Mouse (Mus musculus) embryonic facial prominence, embryonic 11.5 days (tissue): Measurements from ENCODE around the gene Bag6. TPM values are rescaled to one million over a fixed set of nuclear protein-coding genes. Genes with fewer than 3 reads are reported as not detected.

Experiments
- ATAC-seq: fragments of 200-750 bp; cut with Nextera tagmentation; replicated peaks from 2 replicates; pipeline ENCODE4 v1.8.0; 2017; ENCODE audit warnings: low read depth; ENCODE audit not compliant: insufficient number of reproducible peaks, low FRiP score, low TSS enrichment
- DNase-seq: peaks from one replicate; pipeline ENCODE4 v3.0.0-alpha.2; 2015; ENCODE audit warnings: low spot score
- H3K27ac ChIP-seq: fragments of 300-500 bp; sonication (generic); replicated peaks from 2 replicates; pipeline ENCODE4 v1.5.1; 2014; ENCODE audit warnings: mild to moderate bottlenecking, low read depth, low read length, control low read depth
- H3K27me3 ChIP-seq: fragments of 300-500 bp; sonication (generic); 2 replicates; pipeline ENCODE4 v1.6.1; 2014; ENCODE audit warnings: mild to moderate bottlenecking, low read length, moderate library complexity, mixed read lengths; ENCODE audit not compliant: control insufficient read depth, insufficient read depth
- H3K36me3 ChIP-seq: fragments of 300-500 bp; sonication (generic); replicated peaks from 2 replicates; pipeline ENCODE4 v1.6.1; 2014; ENCODE audit warnings: low read depth, mild to moderate bottlenecking, low read length, moderate library complexity, mixed read lengths; ENCODE audit not compliant: control insufficient read depth, insufficient read depth
- H3K4me1 ChIP-seq: fragments of 300-500 bp; sonication (generic); 2 replicates; pipeline ENCODE4 v1.6.1; 2014; ENCODE audit warnings: low read length, mixed read lengths; ENCODE audit not compliant: control insufficient read depth, insufficient read depth
- H3K4me2 ChIP-seq: fragments of 300-500 bp; sonication (generic); 2 replicates; pipeline ENCODE4 v1.6.1; 2014; ENCODE audit warnings: low read depth, mild to moderate bottlenecking, control low read depth, low read length, moderate library complexity
- H3K4me3 ChIP-seq: fragments of 300-500 bp; sonication (generic); 2 replicates; pipeline ENCODE4 v1.5.1; 2014; ENCODE audit warnings: low read depth, low read length, control low read depth
- H3K9ac ChIP-seq: fragments of 300-500 bp; sonication (generic); replicated peaks from 2 replicates; pipeline ENCODE4 v1.6.1; 2014; ENCODE audit warnings: mild to moderate bottlenecking, control low read depth, low read length
- H3K9me3 ChIP-seq: fragments of 300-500 bp; sonication (generic); replicated peaks from 2 replicates; pipeline ENCODE4 v1.6.1; 2016; ENCODE audit warnings: mild to moderate bottlenecking, low read length, inconsistent platforms, mixed read lengths; ENCODE audit not compliant: control insufficient read depth
- WGBS: fragments of 180-500 bp; shearing (Covaris S2); extraction: QIAGEN DNeasy Blood & Tissue Kit; methylation state at CpG from one replicate; pipeline ENCODE4 v1.1.7; 2014; 5-methylcytosine and 5-hydroxymethylcytosine counted together
- polyA plus RNA-seq: library from polyadenylated mRNA; unstranded; fragments of >200 nt; fragmentation: Nextera tagmentation; extraction: Ambion mirVana; gene quantifications from 2 replicates; pipeline ENCODE4 v1.2.1, GENCODE M21; 2014

Gene Bag6
- polyA plus RNA-seq, result 87.8 and 101 TPM in 2 replicates

- Histone ChIP-seq H3K27me3 (no peaks in the 10 kb centered on the region), H3K9me3 (no peaks in the 10 kb centered on the region), H3K9ac (peak within 1 kb of the TSS; percentile 86), H3K4me1 (no peaks in the 10 kb centered on the region), H3K4me3 (peak within 1 kb of the TSS; percentile 83), H3K36me3 (peaks cover 4% of the 10 kb centered on the region), H3K4me2 (peak within 1 kb of the TSS; percentile 81), H3K27ac (peak within 1 kb of the TSS; percentile 85)
- WGBS, result under 1% methylated on average over 66 of the region's 66 CpGs
- DNase-seq (peak; percentile 97), ATAC-seq (peak; percentile 89)
Observed at GRCm38 (mm10) chr17:35134801-35135590, at the start of gene Bag6. TSS of gene Bag6 (plus strand) at chr17:35135178.

- Histone ChIP-seq H3K4me3 (no peak within 1 kb of the TSS), H3K9ac (no peak within 1 kb of the TSS), H3K9me3 (no peaks in the 10 kb centered on the region), H3K36me3 (no peaks in the 10 kb centered on the region), H3K4me1 (peaks cover 3% of the 10 kb centered on the region), H3K27me3 (no peaks in the 10 kb centered on the region), H3K4me2 (no peak within 1 kb of the TSS), H3K27ac (no peak within 1 kb of the TSS)
- 78% methylated on average over 7 of the region's 7 CpGs for WGBS
- DNase-seq (no peak), ATAC-seq (no peak)
Observed at GRCm38 (mm10) chr17:35085208-35085865, 49.6 kb upstream of the Bag6 start, which contains the start of gene Ly6g6f. TSS of gene Ly6g6f (minus strand) at chr17:35085610.

GRCm38 (mm10) chr17:35088151-35088550 lies 46.8 kb upstream of the Bag6 start:
- WGBS, result 51% methylated on average over 2 of the region's 2 CpGs
- no peaks in the 10 kb centered on the region for H3K9me3 ChIP-seq
- DNase-seq (no peak), ATAC-seq (no peak)
- H3K4me1 ChIP-seq, result peaks cover 3% of the 10 kb centered on the region
- H3K4me2 ChIP-seq, result no peak overlapping the region
- H3K27ac ChIP-seq, result no peak overlapping the region
- 0 out of 2 replicates have a peak, but pooled peaks cover 3% of the 10 kb centered on the region for H3K36me3 ChIP-seq
- H3K9ac ChIP-seq, result no peak overlapping the region
- no peak overlapping the region for H3K4me3 ChIP-seq
- no peaks in the 10 kb centered on the region for H3K27me3 ChIP-seq

GRCm38 (mm10) chr17:35088825-35089644 lies 45.9 kb upstream of the Bag6 start, which contains the start of gene Abhd16a:
TSS of gene Abhd16a (plus strand) at chr17:35089263.
- Histone ChIP-seq H3K4me3 (peak within 1 kb of the TSS; percentile 44), H3K4me2 (peak within 1 kb of the TSS; percentile 47), H3K36me3 (0 out of 2 replicates have a peak, but pooled peaks cover 3% of the 10 kb centered on the region), H3K9me3 (no peaks in the 10 kb centered on the region), H3K27me3 (no peaks in the 10 kb centered on the region), H3K27ac (peak within 1 kb of the TSS; percentile 87), H3K9ac (peak within 1 kb of the TSS; percentile 88), H3K4me1 (peaks cover 3% of the 10 kb centered on the region)
- WGBS, result 3% methylated on average over 63 of the region's 67 CpGs
- DNase-seq (peak; percentile 96), ATAC-seq (peak; percentile 96)

GRCm38 (mm10) chr17:35090166-35090932 lies 44.6 kb upstream of the Bag6 start:
- H3K27ac ChIP-seq, result no peak overlapping the region
- H3K4me2 ChIP-seq, result peak overlapping the region; percentile 47
- no peaks in the 10 kb centered on the region for H3K27me3 ChIP-seq
- ATAC-seq, result no peak
- no peak for DNase-seq
- H3K36me3 ChIP-seq, result peaks cover 3% of the 10 kb centered on the region; the same call in 1 of the 2 replicates
- 70% methylated on average over 8 of the region's 8 CpGs for WGBS
- no peaks in the 10 kb centered on the region for H3K9me3 ChIP-seq
- H3K9ac ChIP-seq, result peak overlapping the region; percentile 88
- peak overlapping the region; percentile 44 for H3K4me3 ChIP-seq
- H3K4me1 ChIP-seq, result peaks cover 3% of the 10 kb centered on the region

- Histone ChIP-seq H3K4me1 (peaks cover 3% of the 10 kb centered on the region), H3K27ac (no peak overlapping the region), H3K4me2 (no peak overlapping the region), H3K9ac (no peak overlapping the region), H3K27me3 (no peaks in the 10 kb centered on the region), H3K36me3 (peaks cover 5% of the 10 kb centered on the region), H3K9me3 (no peaks in the 10 kb centered on the region), H3K4me3 (no peak overlapping the region)
- ATAC-seq (no peak), DNase-seq (no peak)
- 88% methylated on average over 14 of the region's 14 CpGs for WGBS
Observed at GRCm38 (mm10) chr17:35092403-35093198, 42.4 kb upstream of the Bag6 start.
